Mouse (Mus musculus) stomach, embryonic 16.5 days (tissue): ENCODE measurements at regions not wholly inside any gene's neighbourhood (a gene's known extent, or its start where the extent isn't known, plus 50 kb on each side); places are given as distances from the start of the nearest gene placed in this dataset.

ENCODE experiments used
- ATAC-seq: fragments of 200-750 bp; cut with Nextera tagmentation; 2 replicates; pipeline ENCODE4 v1.8.0; 2017; ENCODE audit warnings: moderate number of reproducible peaks, moderate TSS enrichment; ENCODE audit not compliant: insufficient read depth, low FRiP score
- H3K27ac ChIP-seq: fragments of 300-500 bp; sonication (generic); 2 replicates; pipeline ENCODE4 v1.5.1; 2014; ENCODE audit warnings: low read length
- H3K27me3 ChIP-seq: fragments of 300-500 bp; sonication (generic); 2 replicates; pipeline ENCODE4 v1.6.1; 2014; ENCODE audit warnings: low read length, control low read depth, mixed read lengths; ENCODE audit not compliant: control insufficient read depth, insufficient read depth
- H3K36me3 ChIP-seq: fragments of 300-500 bp; sonication (generic); 2 replicates; pipeline ENCODE4 v1.6.1; 2014; ENCODE audit warnings: low read length; ENCODE audit not compliant: control insufficient read depth, insufficient read depth
- H3K4me1 ChIP-seq: fragments of 300-500 bp; sonication (generic); 2 replicates; pipeline ENCODE4 v1.6.1; 2014; ENCODE audit warnings: low read length, control low read depth, mixed read lengths; ENCODE audit not compliant: control insufficient read depth, insufficient read depth
- H3K4me2 ChIP-seq: fragments of 300-500 bp; sonication (generic); 2 replicates; pipeline ENCODE4 v1.6.1; 2014; ENCODE audit warnings: low read depth, low read length, mixed read lengths
- H3K4me3 ChIP-seq: fragments of 300-500 bp; sonication (generic); replicated peaks from 2 replicates; pipeline ENCODE4 v1.5.1; 2014; ENCODE audit warnings: mild to moderate bottlenecking, low read length
- H3K9ac ChIP-seq: fragments of 300-500 bp; sonication (generic); 2 replicates; pipeline ENCODE4 v1.6.1; 2014; ENCODE audit warnings: low read length
- H3K9me3 ChIP-seq: fragments of 300-500 bp; sonication (generic); replicated peaks from 2 replicates; pipeline ENCODE4 v1.6.1; 2016; ENCODE audit warnings: low read length, control low read depth; ENCODE audit not compliant: control insufficient read depth
- WGBS: fragments of 180-500 bp; shearing (Covaris S2); extraction: QIAGEN DNeasy Blood & Tissue Kit; methylation state at CpG from one replicate; pipeline ENCODE4 v1.1.7; 2014; 5-methylcytosine and 5-hydroxymethylcytosine counted together

GRCm38 (mm10) chr13:59927379-59928111, 104.6 kb upstream of the Tut7 start:
- WGBS: 46% methylated on average over 12 of the region's 12 CpGs
- no peak overlapping the region for H3K27ac ChIP-seq
- no peaks in the 10 kb centered on the region for H3K9me3 ChIP-seq
- ATAC-seq: peak; percentile 31; the same call in 1 of the 2 replicates
- H3K9ac ChIP-seq: peak overlapping the region; percentile 18; the same call in 1 of the 2 replicates
- 0 out of 2 replicates have a peak, but pooled peaks cover 4% of the 10 kb centered on the region for H3K4me1 ChIP-seq
- H3K4me3 ChIP-seq: no peak overlapping the region
- H3K27me3 ChIP-seq: no peaks in the 10 kb centered on the region
- no peak overlapping the region for H3K4me2 ChIP-seq
- no peaks in the 10 kb centered on the region for H3K36me3 ChIP-seq

GRCm38 (mm10) chr13:59925845-59926481, 103.0 kb upstream of the Tut7 start:
- H3K9me3 ChIP-seq: no peaks in the 10 kb centered on the region
- 0 out of 2 replicates have a peak, but pooled peaks cover 4% of the 10 kb centered on the region for H3K4me1 ChIP-seq
- WGBS: 70% methylated on average over 9 of the region's 9 CpGs
- no peak overlapping the region for H3K4me2 ChIP-seq
- no peaks in the 10 kb centered on the region for H3K27me3 ChIP-seq
- 0 out of 2 replicates have a peak, but pooled peaks have one; percentile 32 for ATAC-seq
- no peak overlapping the region for H3K9ac ChIP-seq
- no peaks in the 10 kb centered on the region for H3K36me3 ChIP-seq
- no peak overlapping the region for H3K27ac ChIP-seq
- H3K4me3 ChIP-seq: no peak overlapping the region

DNA sequence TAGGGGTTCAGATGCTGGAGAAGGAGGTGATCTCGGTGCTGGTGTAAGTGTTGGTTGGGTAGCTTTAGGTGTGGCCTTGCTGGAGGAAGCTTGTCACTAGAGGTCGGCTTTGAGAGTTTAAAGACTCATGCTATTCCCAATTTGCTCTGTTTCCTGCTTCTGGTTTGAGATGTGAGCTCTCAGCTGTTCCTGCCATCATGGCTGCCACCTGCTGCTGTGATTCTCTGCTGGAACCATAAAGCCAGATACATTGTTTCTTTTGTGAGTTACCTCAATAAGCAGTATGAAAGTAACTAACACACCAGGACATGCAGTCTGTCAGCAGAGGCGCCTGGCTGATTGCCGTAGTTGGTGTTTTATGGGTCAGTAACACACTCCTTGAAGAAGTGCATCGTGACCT, 94.2 kb upstream of the Tut7 start:
- Histone ChIP-seq H3K4me3 (no peak overlapping the region), H3K27ac (no peak overlapping the region), H3K4me2 (no peak overlapping the region)

DNA sequence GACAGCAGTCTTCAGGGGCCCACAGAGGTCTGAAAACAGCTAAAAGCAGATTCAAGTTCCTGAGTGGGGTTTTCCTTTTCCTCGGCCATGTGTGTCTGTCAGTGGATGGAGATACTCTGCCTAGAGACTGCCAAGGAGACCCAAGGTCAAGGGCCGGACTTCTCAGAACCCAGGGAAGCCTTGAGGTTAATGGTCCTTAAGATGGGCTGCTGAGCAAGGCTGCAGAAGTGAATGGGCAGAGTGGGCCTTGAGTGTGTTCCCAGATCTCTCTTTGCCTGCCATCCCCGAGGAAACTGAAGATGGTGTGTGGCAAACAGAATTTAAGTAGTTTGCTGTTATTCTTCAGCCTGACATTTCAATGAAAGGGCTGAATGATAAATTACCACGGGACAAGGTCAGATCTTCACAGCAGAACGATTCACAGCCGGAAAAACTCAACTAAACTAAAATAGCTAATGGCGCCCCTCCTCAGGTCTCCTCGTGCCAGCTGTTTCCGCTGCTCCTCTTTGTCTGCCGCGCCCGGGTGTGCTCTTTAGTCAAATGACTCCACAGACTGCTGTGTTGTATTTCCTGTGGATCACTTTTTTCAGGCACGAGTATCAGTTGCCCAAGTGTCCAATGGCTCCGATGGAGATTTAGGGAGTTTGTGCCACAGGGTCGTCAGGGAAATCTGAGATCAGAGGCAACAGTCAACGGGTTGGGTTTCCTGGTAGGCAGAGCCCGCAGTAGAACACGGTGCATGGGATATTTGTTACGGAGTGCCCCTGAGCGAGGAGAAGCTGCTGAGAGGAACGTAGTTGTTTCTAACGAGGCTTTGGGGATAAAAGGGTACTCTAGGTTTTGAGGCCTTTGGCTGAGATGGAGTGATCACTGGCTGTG, 93.5 kb upstream of the Tut7 start:
- WGBS: 60% methylated on average over 22 of the region's 22 CpGs
- H3K4me1 ChIP-seq: no peaks in the 10 kb centered on the region
- H3K27ac ChIP-seq: no peak overlapping the region
- no peak for ATAC-seq
- no peak overlapping the region for H3K4me2 ChIP-seq
- H3K36me3 ChIP-seq: no peaks in the 10 kb centered on the region
- H3K9me3 ChIP-seq: no peaks in the 10 kb centered on the region
- H3K4me3 ChIP-seq: no peak overlapping the region
- no peaks in the 10 kb centered on the region for H3K27me3 ChIP-seq
- no peak overlapping the region for H3K9ac ChIP-seq

More for the DNA sequence above, 94.2 kb upstream of the Tut7 start:
- H3K36me3 ChIP-seq: no peaks in the 10 kb centered on the region
- H3K4me1 ChIP-seq: no peaks in the 10 kb centered on the region
- no peak overlapping the region for H3K9ac ChIP-seq
- ATAC-seq: no peak
- H3K27me3 ChIP-seq: no peaks in the 10 kb centered on the region
- 82% methylated on average over 5 of the region's 5 CpGs for WGBS
- H3K9me3 ChIP-seq: no peaks in the 10 kb centered on the region

GRCm38 (mm10) chr13:59915734-59916133, 92.8 kb upstream of the Tut7 start:
- ATAC-seq: no peak
- no peak overlapping the region for H3K4me3 ChIP-seq
- H3K4me1 ChIP-seq: no peaks in the 10 kb centered on the region
- 72% methylated on average over 7 of the region's 7 CpGs for WGBS
- H3K27me3 ChIP-seq: no peaks in the 10 kb centered on the region
- no peak overlapping the region for H3K9ac ChIP-seq
- H3K36me3 ChIP-seq: no peaks in the 10 kb centered on the region
- H3K4me2 ChIP-seq: no peak overlapping the region
- H3K27ac ChIP-seq: no peak overlapping the region
- no peaks in the 10 kb centered on the region for H3K9me3 ChIP-seq

DNA sequence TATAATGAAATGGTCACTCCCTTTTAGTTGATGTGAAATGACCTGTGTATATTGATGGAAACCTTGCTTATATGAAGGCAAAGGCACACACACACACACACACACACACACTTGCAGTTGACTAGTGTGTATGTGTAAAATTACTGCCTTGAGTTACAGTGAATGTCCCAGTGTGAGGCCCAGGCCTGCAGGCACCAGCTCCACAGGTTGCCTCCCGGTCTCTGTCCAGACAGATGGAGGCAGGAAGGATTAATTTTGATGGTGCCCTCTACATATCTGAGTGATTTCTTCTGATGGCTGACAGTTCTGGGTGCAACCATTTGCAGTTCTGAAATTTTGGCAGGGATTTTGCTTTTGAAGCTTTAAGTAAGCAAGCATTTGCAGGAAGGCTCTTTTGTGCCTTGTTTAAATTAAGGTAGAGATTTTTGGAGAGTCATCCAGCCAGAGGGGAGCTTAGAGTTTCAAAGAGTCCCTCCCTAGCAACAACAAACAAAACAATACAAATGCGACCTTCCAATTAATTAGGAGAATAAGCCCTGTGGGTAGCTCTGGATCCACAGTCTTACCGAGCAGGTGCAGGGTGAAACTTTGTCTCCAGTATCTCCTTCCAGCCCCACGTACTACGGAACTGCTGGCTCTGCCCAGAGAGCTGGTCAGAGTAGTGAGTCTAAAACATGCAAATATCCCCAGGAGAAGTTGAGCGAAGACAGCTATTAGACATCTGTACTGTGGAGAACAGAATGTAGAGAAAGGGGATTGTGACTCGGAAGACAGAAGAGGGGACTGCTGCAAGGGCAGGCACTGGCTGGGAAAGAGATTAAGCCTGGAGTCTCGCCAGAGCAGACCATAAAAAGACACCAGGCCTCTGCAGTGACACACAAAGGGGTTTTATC, 87.5 kb upstream of the Tut7 start:
- 49% methylated on average over 8 of the region's 8 CpGs for WGBS
- Histone ChIP-seq H3K9ac (no peak overlapping the region), H3K4me1 (no peaks in the 10 kb centered on the region)

GRCm38 (mm10) chr13:59909400-59909799, 86.5 kb upstream of the Tut7 start:
- H3K36me3 ChIP-seq: no peaks in the 10 kb centered on the region
- 0 out of 2 replicates have a peak, but pooled peaks cover 3% of the 10 kb centered on the region for H3K9me3 ChIP-seq
- no peak overlapping the region for H3K9ac ChIP-seq
- no peak for ATAC-seq
- WGBS: 74% methylated on average over 4 of the region's 4 CpGs
- no peak overlapping the region for H3K4me2 ChIP-seq
- no peak overlapping the region for H3K4me3 ChIP-seq
- H3K27ac ChIP-seq: no peak overlapping the region
- no peaks in the 10 kb centered on the region for H3K27me3 ChIP-seq
- no peaks in the 10 kb centered on the region for H3K4me1 ChIP-seq

More for the DNA sequence above, 87.5 kb upstream of the Tut7 start:
- Histone ChIP-seq H3K36me3 (no peaks in the 10 kb centered on the region), H3K27ac (no peak overlapping the region), H3K4me3 (no peak overlapping the region), H3K4me2 (no peak overlapping the region), H3K9me3 (0 out of 2 replicates have a peak, but pooled peaks cover 3% of the 10 kb centered on the region), H3K27me3 (no peaks in the 10 kb centered on the region)
- ATAC-seq: no peak

DNA sequence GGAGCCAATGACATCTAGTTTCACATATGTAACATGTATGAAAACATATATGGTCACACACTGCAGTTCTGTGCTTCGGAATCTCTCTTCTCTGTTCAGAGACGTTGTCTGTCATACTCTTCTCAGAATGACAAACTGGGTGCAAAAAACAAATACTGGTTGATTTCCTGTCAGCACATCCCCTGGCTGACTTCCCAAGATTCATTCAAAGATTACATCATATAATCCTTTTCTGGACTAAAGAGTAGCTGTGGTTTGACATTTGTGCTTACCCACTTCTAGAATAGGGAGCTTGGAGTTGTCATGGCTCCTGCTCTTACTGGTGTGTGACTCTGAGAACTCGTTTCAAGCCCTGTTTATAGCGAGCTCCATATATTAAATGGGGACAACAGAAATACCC, 85.8 kb upstream of the Tut7 start:
- ATAC-seq: no peak
- Histone ChIP-seq H3K4me1 (no peaks in the 10 kb centered on the region), H3K27me3 (no peaks in the 10 kb centered on the region), H3K4me3 (no peak overlapping the region), H3K36me3 (no peaks in the 10 kb centered on the region), H3K9ac (no peak overlapping the region), H3K27ac (no peak overlapping the region), H3K9me3 (0 out of 2 replicates have a peak, but pooled peaks cover 3% of the 10 kb centered on the region), H3K4me2 (no peak overlapping the region)
- WGBS: 80% methylated on average over 4 of the region's 4 CpGs
